Mouse (Mus musculus): ENCODE measurements around the gene Agl. TPM values are rescaled to one million over a fixed set of nuclear protein-coding genes. Genes with fewer than 3 reads are reported as not detected.
A peak's percentile ranks its signal among the peaks of the same experiment; 100 is the strongest.
"Not testable (repeated sequence)": the region's sequence is repeated elsewhere in the genome, so short reads cannot be mapped to it uniquely, and the experiment has no call there.

Gene Agl
- polyA plus RNA-seq, 1 experiment from 2014 or later: 13.8 TPM

GRCm38 (mm10) chr3:116826471-116827215, 18.7 kb upstream of the Agl start:
- H3K9me3 ChIP-seq (ENCODE audit: control insufficient read depth, low read length): no peaks in the 10 kb centered on the region
- no peaks in the 10 kb centered on the region for H3K36me3 ChIP-seq (ENCODE audit: control insufficient read depth, insufficient read depth, low read length)
- H3K27me3 ChIP-seq (replicated peaks; ENCODE audit: control insufficient read depth, insufficient read depth, low read length): no peaks in the 10 kb centered on the region
- no peaks in the 10 kb centered on the region for H3K4me1 ChIP-seq (ENCODE audit: control insufficient read depth, insufficient read depth, low read depth, low read length)
- H3K9ac ChIP-seq (ENCODE audit: low read depth, low read length): no peak overlapping the region
- no peak for ATAC-seq
- H3K27ac ChIP-seq (ENCODE audit: low read depth, low read length): no peak overlapping the region
- H3K4me2 ChIP-seq (ENCODE audit: low read length): no peak overlapping the region
- WGBS: 81% methylated on average over 4 of the region's 4 CpGs
- no peak overlapping the region for H3K4me3 ChIP-seq (ENCODE audit: low read length)

DNA sequence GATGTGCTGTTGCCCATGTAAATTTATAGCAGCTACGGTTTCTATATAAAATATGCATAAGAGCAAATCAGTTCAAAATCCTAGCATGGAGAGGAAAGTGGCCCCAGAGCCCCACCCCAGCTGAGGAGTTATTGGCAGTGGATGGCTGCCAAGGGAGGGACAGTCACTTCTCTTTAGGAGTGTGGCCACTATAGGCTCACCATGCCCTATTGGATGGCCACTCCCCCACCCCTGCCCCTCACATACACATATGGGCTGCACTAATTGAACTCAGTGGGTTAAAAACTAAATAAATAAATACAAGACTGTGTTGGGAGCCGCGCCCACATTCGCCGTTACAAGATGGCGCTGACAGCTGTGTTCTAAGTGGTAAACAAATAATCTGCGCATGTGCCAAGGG, 9.3 kb upstream of the Agl start:
- no peak overlapping the region for H3K9ac ChIP-seq (ENCODE audit: low read depth, low read length)
- no peak overlapping the region for H3K27ac ChIP-seq (ENCODE audit: low read depth, low read length)
- H3K27me3 ChIP-seq (replicated peaks; ENCODE audit: control insufficient read depth, insufficient read depth, low read length): no peaks in the 10 kb centered on the region
- ATAC-seq: no peak
- no peaks in the 10 kb centered on the region for H3K4me1 ChIP-seq (ENCODE audit: control insufficient read depth, insufficient read depth, low read depth, low read length)
- no peak overlapping the region for H3K4me2 ChIP-seq (ENCODE audit: low read length)
- H3K36me3 ChIP-seq (ENCODE audit: control insufficient read depth, insufficient read depth, low read length): no peaks in the 10 kb centered on the region
- 91% methylated on average over 6 of the region's 7 CpGs for WGBS
- H3K9me3 ChIP-seq (ENCODE audit: control insufficient read depth, low read length): no peaks in the 10 kb centered on the region
- H3K4me3 ChIP-seq (ENCODE audit: low read length): no peak overlapping the region

DNA sequence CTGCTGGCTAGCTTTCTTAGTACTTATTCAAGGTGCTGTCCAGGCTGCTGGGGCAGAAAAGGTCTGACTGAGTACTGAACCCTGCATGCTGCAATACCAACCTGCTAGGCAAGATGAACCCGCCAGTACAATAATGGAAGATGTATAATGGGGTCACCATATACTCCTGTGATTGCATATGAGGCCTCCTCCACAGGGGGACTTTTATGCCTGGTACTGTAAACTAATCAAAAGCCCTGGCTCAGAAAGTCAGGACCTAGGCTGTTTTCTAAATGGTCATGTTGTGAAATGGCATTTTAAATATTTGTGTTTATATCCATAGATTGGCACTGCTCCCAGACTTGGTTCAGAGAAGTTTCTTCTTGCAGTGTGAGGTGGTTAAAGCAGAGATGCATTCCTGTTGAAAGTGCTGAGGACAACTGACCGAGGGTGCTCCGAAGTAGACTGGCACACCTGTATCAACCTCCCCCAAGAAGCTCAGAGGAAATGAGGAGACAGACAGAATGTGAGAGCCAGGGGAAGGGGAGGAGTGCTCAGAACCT, 8.8 kb upstream of the Agl start:
- ATAC-seq: no peak
- H3K27ac ChIP-seq (ENCODE audit: low read depth, low read length): no peak overlapping the region
- H3K9ac ChIP-seq (ENCODE audit: low read depth, low read length): no peak overlapping the region
- no peak overlapping the region for H3K4me3 ChIP-seq (ENCODE audit: low read length)
- H3K4me2 ChIP-seq (ENCODE audit: low read length): no peak overlapping the region
- no peaks in the 10 kb centered on the region for H3K36me3 ChIP-seq (ENCODE audit: control insufficient read depth, insufficient read depth, low read length)
- no peaks in the 10 kb centered on the region for H3K9me3 ChIP-seq (ENCODE audit: control insufficient read depth, low read length)
- H3K4me1 ChIP-seq (ENCODE audit: control insufficient read depth, insufficient read depth, low read depth, low read length): no peaks in the 10 kb centered on the region
- H3K27me3 ChIP-seq (replicated peaks; ENCODE audit: control insufficient read depth, insufficient read depth, low read length): no peaks in the 10 kb centered on the region
- WGBS: 84% methylated on average over 3 of the region's 3 CpGs

DNA sequence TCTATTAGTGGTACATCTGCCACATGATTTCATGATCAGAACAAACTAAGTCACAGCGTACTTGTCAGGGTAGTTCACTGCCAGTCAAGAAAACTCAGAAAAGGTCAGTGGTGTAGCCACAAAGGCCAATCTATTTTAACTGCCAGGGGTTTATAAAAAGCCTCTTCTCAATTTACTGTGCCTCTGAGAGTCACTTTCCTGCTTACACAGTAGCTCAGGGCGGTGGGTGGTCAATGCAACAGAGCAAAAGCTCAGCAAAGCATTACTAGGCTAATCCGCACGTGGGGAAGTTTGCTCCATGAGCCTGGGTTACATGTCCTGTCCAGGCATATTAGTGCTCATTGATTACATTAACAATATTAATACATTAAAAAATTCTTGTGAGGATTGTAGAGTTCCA, 8.0 kb upstream of the Agl start:
- WGBS: 75% methylated on average over 4 of the region's 4 CpGs
- ATAC-seq: no peak
- Histone ChIP-seq H3K4me1 (ENCODE audit: control insufficient read depth, insufficient read depth, low read depth, low read length) (no peaks in the 10 kb centered on the region), H3K9me3 (ENCODE audit: control insufficient read depth, low read length) (no peaks in the 10 kb centered on the region), H3K36me3 (ENCODE audit: control insufficient read depth, insufficient read depth, low read length) (no peaks in the 10 kb centered on the region), H3K9ac (ENCODE audit: low read depth, low read length) (no peak overlapping the region), H3K27me3 (replicated peaks; ENCODE audit: control insufficient read depth, insufficient read depth, low read length) (no peaks in the 10 kb centered on the region), H3K27ac (ENCODE audit: low read depth, low read length) (no peak overlapping the region), H3K4me3 (ENCODE audit: low read length) (no peak overlapping the region), H3K4me2 (ENCODE audit: low read length) (no peak overlapping the region)

DNA sequence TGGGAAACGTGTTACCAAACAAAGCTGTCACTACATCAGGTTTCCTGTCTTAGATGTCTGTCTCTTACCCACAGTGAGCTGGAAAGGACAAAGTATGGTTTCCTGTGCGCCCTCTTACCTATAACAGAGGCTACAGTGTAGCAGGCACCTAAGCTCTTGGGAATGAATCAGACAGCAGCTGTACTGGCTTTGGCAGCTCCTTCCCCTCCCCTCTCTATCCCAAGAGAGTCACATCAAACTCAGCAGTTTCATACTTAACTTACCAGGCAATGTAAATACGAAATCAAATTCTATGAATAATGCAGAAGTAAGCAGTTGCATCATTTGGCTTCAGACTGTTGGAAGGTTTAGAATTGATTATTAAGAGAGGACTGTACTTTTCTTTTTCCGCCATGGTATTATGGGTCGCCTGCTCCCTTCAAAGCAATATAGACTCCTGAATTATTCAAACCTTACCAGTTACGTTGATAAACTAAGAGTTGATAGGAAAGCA, 7.4 kb upstream of the Agl start:
- 71% methylated on average over 6 of the region's 6 CpGs for WGBS
- Histone ChIP-seq H3K9ac (ENCODE audit: low read depth, low read length) (no peak overlapping the region), H3K27me3 (replicated peaks; ENCODE audit: control insufficient read depth, insufficient read depth, low read length) (no peaks in the 10 kb centered on the region), H3K36me3 (ENCODE audit: control insufficient read depth, insufficient read depth, low read length) (no peaks in the 10 kb centered on the region), H3K27ac (ENCODE audit: low read depth, low read length) (no peak overlapping the region), H3K4me1 (ENCODE audit: control insufficient read depth, insufficient read depth, low read depth, low read length) (no peaks in the 10 kb centered on the region), H3K4me3 (ENCODE audit: low read length) (no peak overlapping the region), H3K9me3 (ENCODE audit: control insufficient read depth, low read length) (no peaks in the 10 kb centered on the region), H3K4me2 (ENCODE audit: low read length) (no peak overlapping the region)
- ATAC-seq: no peak

GRCm38 (mm10) chr3:116812946-116813345, 5.0 kb upstream of the Agl start:
- 94% methylated on average over 2 of the region's 2 CpGs for WGBS
- ATAC-seq: no peak
- H3K27me3 ChIP-seq (replicated peaks; ENCODE audit: control insufficient read depth, insufficient read depth, low read length): no peaks in the 10 kb centered on the region
- no peak overlapping the region for H3K27ac ChIP-seq (ENCODE audit: low read depth, low read length)
- H3K4me2 ChIP-seq (ENCODE audit: low read length): no peak overlapping the region
- no peak overlapping the region for H3K4me3 ChIP-seq (ENCODE audit: low read length)
- no peaks in the 10 kb centered on the region for H3K9me3 ChIP-seq (ENCODE audit: control insufficient read depth, low read length)
- H3K4me1 ChIP-seq (ENCODE audit: control insufficient read depth, insufficient read depth, low read depth, low read length): peaks cover 4% of the 10 kb centered on the region
- H3K9ac ChIP-seq (ENCODE audit: low read depth, low read length): no peak overlapping the region
- no peaks in the 10 kb centered on the region for H3K36me3 ChIP-seq (ENCODE audit: control insufficient read depth, insufficient read depth, low read length)

DNA sequence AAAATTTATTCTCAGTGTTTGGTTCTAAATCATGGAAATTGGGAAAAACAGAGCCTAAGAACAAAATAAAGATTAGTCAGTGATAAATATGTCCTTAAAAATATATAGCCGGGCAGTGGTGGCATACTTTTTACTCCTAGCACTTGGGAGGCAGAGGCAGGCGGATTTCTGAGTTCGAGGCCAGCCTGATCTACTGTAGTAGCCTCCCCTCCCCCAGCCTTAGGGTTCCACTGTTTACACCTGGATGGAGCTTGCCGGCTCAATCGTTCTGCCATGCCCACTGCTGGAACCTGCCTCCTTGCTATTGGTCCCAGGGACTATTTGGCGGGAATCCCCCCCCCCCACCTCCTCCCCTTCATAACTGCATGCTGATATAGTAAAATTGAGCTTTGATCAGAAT, 2.4 kb upstream of the Agl start:
- not testable (repeated sequence) for H3K36me3 ChIP-seq (ENCODE audit: control insufficient read depth, insufficient read depth, low read length)

GRCm38 (mm10) chr3:116809221-116809620, 1.3 kb upstream of the Agl start:
- H3K4me3 ChIP-seq (ENCODE audit: low read length): no peak overlapping the region
- no peaks in the 10 kb centered on the region for H3K36me3 ChIP-seq (ENCODE audit: control insufficient read depth, insufficient read depth, low read length)
- H3K9me3 ChIP-seq (ENCODE audit: control insufficient read depth, low read length): no peaks in the 10 kb centered on the region
- WGBS: 93% methylated on average over 6 of the region's 6 CpGs
- no peak for ATAC-seq
- no peak overlapping the region for H3K27ac ChIP-seq (ENCODE audit: low read depth, low read length)
- no peaks in the 10 kb centered on the region for H3K27me3 ChIP-seq (replicated peaks; ENCODE audit: control insufficient read depth, insufficient read depth, low read length)
- no peak overlapping the region for H3K9ac ChIP-seq (ENCODE audit: low read depth, low read length)
- peaks cover 14% of the 10 kb centered on the region for H3K4me1 ChIP-seq (ENCODE audit: control insufficient read depth, insufficient read depth, low read depth, low read length)
- no peak overlapping the region for H3K4me2 ChIP-seq (ENCODE audit: low read length)

More for the DNA sequence above, 2.4 kb upstream of the Agl start:
- not testable (repeated sequence) for H3K27me3 ChIP-seq (replicated peaks; ENCODE audit: control insufficient read depth, insufficient read depth, low read length); H3K4me3 ChIP-seq (ENCODE audit: low read length); ATAC-seq; H3K27ac ChIP-seq (ENCODE audit: low read depth, low read length); H3K4me2 ChIP-seq (ENCODE audit: low read length); H3K9ac ChIP-seq (ENCODE audit: low read depth, low read length); H3K9me3 ChIP-seq (ENCODE audit: control insufficient read depth, low read length)
- 83% methylated on average over 6 of the region's 6 CpGs for WGBS
- peaks cover 14% of the 10 kb centered on the region for H3K4me1 ChIP-seq (ENCODE audit: control insufficient read depth, insufficient read depth, low read depth, low read length)

DNA sequence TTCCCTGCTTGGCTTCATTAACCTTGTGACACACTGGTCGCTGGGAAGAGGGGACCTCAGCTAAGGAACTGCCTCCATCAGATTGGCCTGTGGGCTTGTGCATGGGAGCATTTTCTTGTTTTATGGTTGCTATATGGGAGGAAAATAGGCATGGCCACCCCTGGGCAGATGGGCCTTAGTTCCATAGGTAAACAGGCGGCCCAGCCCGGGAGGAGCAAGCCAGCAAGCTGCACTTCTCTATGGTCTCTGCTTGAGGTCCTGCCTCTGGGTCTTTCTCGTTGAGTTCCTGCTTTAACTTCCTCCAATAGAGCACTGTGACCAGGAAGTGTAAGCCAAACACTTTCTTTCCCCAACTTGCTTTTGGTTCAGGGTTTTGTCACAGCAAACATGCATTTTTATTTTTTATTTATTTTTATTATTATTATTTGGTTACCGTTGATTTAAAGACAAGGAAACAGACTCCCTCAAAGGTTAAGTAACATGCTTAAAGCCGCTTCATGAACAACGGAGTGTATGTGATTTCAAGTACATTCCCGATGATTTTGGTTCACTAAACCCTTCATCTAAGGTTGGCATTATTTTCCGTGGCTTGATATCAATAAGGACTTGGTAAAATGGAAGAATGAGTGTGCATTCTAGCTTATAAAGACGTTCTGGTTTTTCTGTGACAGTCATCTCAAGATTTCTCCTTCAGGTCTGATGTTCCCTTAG, 696 bp upstream of the Agl start:
- no peaks in the 10 kb centered on the region for H3K9me3 ChIP-seq (ENCODE audit: control insufficient read depth, low read length)
- H3K4me2 ChIP-seq (ENCODE audit: low read length): peak overlapping the region; percentile 86
- H3K36me3 ChIP-seq (ENCODE audit: control insufficient read depth, insufficient read depth, low read length): no peaks in the 10 kb centered on the region
- peak overlapping the region; percentile 94 for H3K27ac ChIP-seq (ENCODE audit: low read depth, low read length)
- 60% methylated on average over 10 of the region's 10 CpGs for WGBS
- H3K4me1 ChIP-seq (ENCODE audit: control insufficient read depth, insufficient read depth, low read depth, low read length): peaks cover 14% of the 10 kb centered on the region
- peak overlapping the region; percentile 83 for H3K9ac ChIP-seq (ENCODE audit: low read depth, low read length)
- ATAC-seq: peak; percentile 66
- peak overlapping the region; percentile 78 for H3K4me3 ChIP-seq (ENCODE audit: low read length)
- H3K27me3 ChIP-seq (replicated peaks; ENCODE audit: control insufficient read depth, insufficient read depth, low read length): no peaks in the 10 kb centered on the region

All from hindbrain, embryonic 16.5 days (tissue).